Mouse (Mus musculus) neutrophil, adult 5-6 weeks (primary cell): ENCODE data around the gene Galr3. TPM values are rescaled to one million over a fixed set of nuclear protein-coding genes. Genes with fewer than 3 reads are reported as not detected.
"Not testable (repeated sequence)": the region's sequence is repeated elsewhere in the genome, so short reads cannot be mapped to it uniquely, and the experiment has no call there.

Experiments used
- ATAC-seq: fragments of 151-379, 151-347 bp; 2 replicates; pipeline ENCODE4 v1.8.0; 2017; ENCODE audit warnings: mild to moderate bottlenecking, moderate TSS enrichment; ENCODE audit not compliant: insufficient number of reproducible peaks, poor library complexity, low FRiP score, severe bottlenecking; ENCODE audit errors: extremely low read depth
- total RNA-seq: library from RNA; stranded (forward); fragments of 200-1000 nt; gene quantifications from 2 replicates; pipeline ENCODE4 v1.2.3, GENCODE M21; 2017

The Galr3 gene
- total RNA-seq, 1 experiment from 2014 or later, result not detected

- ATAC-seq, result no peak
Measured at GRCm38 (mm10) chr15:79023366-79023765, 18.3 kb upstream of the Galr3 start.

- ATAC-seq, result no peak
Measured at GRCm38 (mm10) chr15:79025687-79026308, 15.9 kb upstream of the Galr3 start.

- no peak for ATAC-seq
Measured at GRCm38 (mm10) chr15:79026511-79027290, 15.0 kb upstream of the Galr3 start.

- ATAC-seq, result no peak
Measured at GRCm38 (mm10) chr15:79027291-79028205, 14.1 kb upstream of the Galr3 start.

GRCm38 (mm10) chr15:79028237-79028738 is 13.4 kb upstream of the Galr3 start, which contains the start of gene H1f0:
Gene H1f0, plus strand, starts transcription at chr15:79028450.
- ATAC-seq, result peak; percentile 17

GRCm38 (mm10) chr15:79028823-79029484 is 12.7 kb upstream of the Galr3 start:
- ATAC-seq, result no peak

GRCm38 (mm10) chr15:79029519-79030241 is 12.0 kb upstream of the Galr3 start:
- no peak for ATAC-seq

- ATAC-seq, result peak; percentile 42
Measured at GRCm38 (mm10) chr15:79030551-79031435, 10.9 kb upstream of the Galr3 start.

GRCm38 (mm10) chr15:79031908-79032307 is 9.8 kb upstream of the Galr3 start:
- ATAC-seq, result not testable (repeated sequence)

GRCm38 (mm10) chr15:79037913-79038328 is 3.8 kb upstream of the Galr3 start:
- ATAC-seq, result no peak

GRCm38 (mm10) chr15:79038331-79038730 is 3.4 kb upstream of the Galr3 start:
- ATAC-seq, result no peak

GRCm38 (mm10) chr15:79038853-79039252 is 2.8 kb upstream of the Galr3 start:
- peak; percentile 92 for ATAC-seq

GRCm38 (mm10) chr15:79040501-79041416 is 926 bp upstream of the Galr3 start:
- no peak for ATAC-seq

GRCm38 (mm10) chr15:79042721-79043491 is 1.2 kb downstream of the Galr3 start:
- no peak for ATAC-seq

- ATAC-seq, result no peak
Measured at GRCm38 (mm10) chr15:79044837-79045236, 3.2 kb downstream of the Galr3 start.
